15 mouse cellular contexts compared by ENCODE assay signal in the genomic region with DNA sequence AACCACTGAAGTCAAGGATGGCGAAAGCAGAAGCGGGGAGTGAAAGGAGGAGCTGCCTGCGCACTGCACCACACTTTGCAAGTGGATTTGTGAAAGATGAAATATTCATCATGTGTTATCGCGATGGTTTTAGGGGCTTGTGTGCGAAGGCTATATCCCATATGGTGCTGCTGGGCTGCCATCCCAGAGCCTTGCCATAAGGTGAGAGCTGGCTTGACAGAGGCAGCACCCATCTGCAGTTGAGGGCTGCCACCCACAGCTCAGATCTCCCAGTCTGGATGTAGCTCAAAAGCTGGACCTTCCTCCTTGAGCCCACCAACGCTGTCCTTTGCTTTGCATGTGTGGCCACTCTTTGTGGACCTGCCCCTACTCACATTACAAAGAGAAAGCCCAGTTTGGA. TPM values are rescaled to one million over a fixed set of nuclear protein-coding genes. Genes with fewer than 3 reads are reported as not detected.
DNase-seq lines count a peak whose midpoint lies in the region; ATAC-seq and TF ChIP-seq lines count a peak whose summit lies in the region.
"Had no signal": no experiment of that assay in that cellular context is flagged by ENCODE, and none has a peak within 500 bp of the region (broad histone marks: within the 10 kb centered on the region; RNA-seq: fewer than 3 reads in every experiment).

No protein-coding gene starts in this region.

- no peak for TF ChIP-seq EP300 in lung, postnatal 0 days (IDR thresholded peaks at IDR 0.05)

- H3K27ac ChIP-seq in lung, postnatal 0 days (ENCODE audit: low read length): no peak overlapping the region
- H3K27ac ChIP-seq in forebrain, embryonic 14.5 days (ENCODE audit: low read depth, low read length): peak overlapping the region; percentile 39
- H3K27ac ChIP-seq in hindbrain, embryonic 15.5 days (replicated peaks): no peak overlapping the region
- H3K27ac ChIP-seq in midbrain, embryonic 16.5 days (ENCODE audit: low read length): 0 out of 2 replicates have a peak overlapping the region, but pooled peaks have one; percentile 17
- H3K27ac ChIP-seq: heart, adult 2 months; left cerebral cortex, adult 2 months had no signal

- no peak for ATAC-seq in lung, postnatal 0 days
- ATAC-seq in forebrain, embryonic 14.5 days: peak; percentile 47
- 0 out of 2 replicates have a peak, but pooled peaks have one; percentile 19 for ATAC-seq in hindbrain, embryonic 15.5 days (ENCODE audit: low FRiP score, low read depth)
- no peak for ATAC-seq in midbrain, embryonic 16.5 days
- no peak for ATAC-seq in frontal cortex, adult (ENCODE audit: low TSS enrichment)
- ATAC-seq: activated CD4-positive, CD25-positive, alpha-beta regulatory T cell, adult 4 months had no signal

- no peaks in the 10 kb centered on the region for H3K4me1 ChIP-seq in lung, postnatal 0 days (ENCODE audit: insufficient read depth, low read depth, low read length)
- H3K4me1 ChIP-seq in forebrain, embryonic 14.5 days (ENCODE audit: control insufficient read depth, insufficient read depth, low read length): peaks cover 45% of the 10 kb centered on the region
- H3K4me1 ChIP-seq in hindbrain, embryonic 15.5 days (replicated peaks): peaks cover 16% of the 10 kb centered on the region
- peaks cover 22% of the 10 kb centered on the region for H3K4me1 ChIP-seq in midbrain, embryonic 16.5 days (ENCODE audit: control insufficient read depth, insufficient read depth, low read length)

- H3K9ac ChIP-seq in lung, postnatal 0 days (replicated peaks; ENCODE audit: low read depth): no peak overlapping the region
- H3K9ac ChIP-seq in forebrain, embryonic 14.5 days (ENCODE audit: low read length): no peak overlapping the region
- H3K9ac ChIP-seq in hindbrain, embryonic 15.5 days: no peak overlapping the region
- H3K9ac ChIP-seq in midbrain, embryonic 16.5 days (ENCODE audit: low read depth, low read length): no peak overlapping the region

- no peak overlapping the region for H3K4me2 ChIP-seq in lung, postnatal 0 days (replicated peaks; ENCODE audit: low read depth, low read length)
- no peak overlapping the region for H3K4me2 ChIP-seq in forebrain, embryonic 14.5 days (ENCODE audit: low read length)
- no peak overlapping the region for H3K4me2 ChIP-seq in hindbrain, embryonic 15.5 days
- H3K4me2 ChIP-seq in midbrain, embryonic 16.5 days (ENCODE audit: low read length): no peak overlapping the region

- no peaks in the 10 kb centered on the region for H3K9me3 ChIP-seq in lung, postnatal 0 days (ENCODE audit: low read length)
- H3K9me3 ChIP-seq in forebrain, embryonic 14.5 days (replicated peaks; ENCODE audit: control insufficient read depth, low read length): no peaks in the 10 kb centered on the region
- H3K9me3 ChIP-seq in hindbrain, embryonic 15.5 days: no peaks in the 10 kb centered on the region
- no peaks in the 10 kb centered on the region for H3K9me3 ChIP-seq in midbrain, embryonic 16.5 days (replicated peaks; ENCODE audit: control insufficient read depth, low read length, poor library complexity, severe bottlenecking)

- no peaks in the 10 kb centered on the region for H3K36me3 ChIP-seq in lung, postnatal 0 days (ENCODE audit: insufficient read depth, low read length)
- H3K36me3 ChIP-seq in forebrain, embryonic 14.5 days (ENCODE audit: control insufficient read depth, insufficient read depth, low read length): no peaks in the 10 kb centered on the region
- no peaks in the 10 kb centered on the region for H3K36me3 ChIP-seq in hindbrain, embryonic 15.5 days
- H3K36me3 ChIP-seq in midbrain, embryonic 16.5 days (ENCODE audit: control insufficient read depth, insufficient read depth, low read length): no peaks in the 10 kb centered on the region

- 57% methylated on average over 7 of the region's 7 CpGs for WGBS in lung, postnatal 0 days
- WGBS in forebrain, embryonic 14.5 days: 46% methylated on average over 7 of the region's 7 CpGs
- WGBS in hindbrain, embryonic 15.5 days: 45% methylated on average over 7 of the region's 7 CpGs
- WGBS in midbrain, embryonic 16.5 days: 27% methylated on average over 7 of the region's 7 CpGs

- no peaks in the 10 kb centered on the region for H3K27me3 ChIP-seq in lung, postnatal 0 days (replicated peaks; ENCODE audit: insufficient read depth, low read length)
- no peaks in the 10 kb centered on the region for H3K27me3 ChIP-seq in forebrain, embryonic 14.5 days (replicated peaks; ENCODE audit: control insufficient read depth, insufficient read depth, low read length)
- H3K27me3 ChIP-seq in hindbrain, embryonic 15.5 days: no peaks in the 10 kb centered on the region
- H3K27me3 ChIP-seq in midbrain, embryonic 16.5 days (ENCODE audit: control insufficient read depth, insufficient read depth, low read depth, low read length): no peaks in the 10 kb centered on the region
- H3K27me3 ChIP-seq: CH12.LX had no signal

- TF ChIP-seq CTCF in lung, postnatal 0 days (IDR thresholded peaks at IDR 0.05): no peak

- H3K4me3 ChIP-seq in lung, postnatal 0 days (ENCODE audit: low read depth, low read length): no peak overlapping the region
- no peak overlapping the region for H3K4me3 ChIP-seq in forebrain, embryonic 14.5 days (ENCODE audit: low read depth, low read length)
- no peak overlapping the region for H3K4me3 ChIP-seq in hindbrain, embryonic 15.5 days
- no peak overlapping the region for H3K4me3 ChIP-seq in midbrain, embryonic 16.5 days (ENCODE audit: low read depth, low read length)
- H3K4me3 ChIP-seq: heart, adult 2 months; left cerebral cortex, adult 2 months; myocyte had no signal

- DNase-seq in lung, postnatal 0 days (ENCODE audit: low spot score): peak; percentile 9
- no peak for DNase-seq in lung, postnatal 25 days (ENCODE audit: low spot score)
- DNase-seq in forebrain, embryonic 14.5 days (ENCODE audit: low spot score): peak; percentile 80
- no peak for DNase-seq in frontal cortex, postnatal 14 days (ENCODE audit: low spot score in 2 of 2)
- DNase-seq: cerebellum, adult 11 months; heart, adult 2 months; kidney, adult 11 months; kidney, postnatal 36 days had no signal

RNA-seq across cellular contexts. Expression of a gene that starts 58.2 kb away (rescaled TPM):
- polyA plus RNA-seq in lung, postnatal 0 days (2015; fragmentation: Nextera tagmentation; extraction: Ambion mirVana): 22.5 and 31.3 TPM in 2 replicates
- polyA plus RNA-seq in forebrain, embryonic 14.5 days (2014; fragmentation: Nextera tagmentation; extraction: Ambion mirVana): 191 and 206 TPM in 2 replicates
- 120 and 137 TPM in 2 replicates for polyA plus RNA-seq in hindbrain, embryonic 15.5 days (2015; fragmentation: Nextera tagmentation; extraction: Ambion mirVana)
- 157 and 180 TPM in 2 replicates for polyA plus RNA-seq in midbrain, embryonic 16.5 days (2015; fragmentation: Nextera tagmentation; extraction: Ambion mirVana)

Comparison
In these comparisons a context has a peak if more than half of its experiments do, and no peak if none do; other contexts are left out.
1. DNase-seq: peak in lung, postnatal 0 days (single experiment) and forebrain, embryonic 14.5 days (single experiment); none in lung, postnatal 25 days (single experiment) and frontal cortex, postnatal 14 days (0 of 2).
2. ATAC-seq: peak in forebrain, embryonic 14.5 days (single experiment) and hindbrain, embryonic 15.5 days (single experiment); none in lung, postnatal 0 days (single experiment), midbrain, embryonic 16.5 days (single experiment) and frontal cortex, adult (single experiment).
3. H3K27ac ChIP-seq: peak in forebrain, embryonic 14.5 days (single experiment) and midbrain, embryonic 16.5 days (single experiment); none in lung, postnatal 0 days (single experiment) and hindbrain, embryonic 15.5 days (single experiment).